Mouse (Mus musculus): ENCODE results near the gene Itga2.

GRCm38 (mm10) chr13:114923331-114923730 is 8.6 kb downstream of the Itga2 start:
- TF ChIP-seq GATA1 (IDR thresholded peaks at IDR 0.05; ENCODE audit: low read length) (no peak), TAL1 (IDR thresholded peaks at IDR 0.05; ENCODE audit: low read length) (no peak)
